Comparison of ENCODE assay signal across 12 mouse cellular contexts in the genomic region with DNA sequence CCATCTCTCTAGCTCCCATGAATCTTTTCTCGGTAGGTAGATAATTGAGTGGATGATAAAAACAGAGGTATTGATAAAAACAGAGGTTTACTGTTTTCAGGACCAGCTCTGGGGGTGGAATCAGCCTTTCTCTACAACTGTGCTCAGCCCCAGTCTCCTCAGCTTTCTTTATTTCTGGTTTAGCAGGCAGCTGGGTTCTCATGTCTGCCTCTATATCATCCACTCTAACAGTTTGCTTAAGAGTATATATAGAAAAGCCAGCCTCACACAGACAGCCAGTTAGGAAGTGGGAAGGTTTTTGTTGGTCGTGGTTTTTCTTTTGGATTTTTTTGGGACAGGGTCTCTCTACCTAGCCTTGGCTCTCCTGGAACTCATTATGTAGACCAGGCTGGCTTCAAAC.
"Had no signal": no experiment of that assay in that cellular context is flagged by ENCODE, and none has a peak within 500 bp of the region (broad histone marks: within the 10 kb centered on the region; RNA-seq: fewer than 3 reads in every experiment).

No protein-coding gene starts in this region.

- H3K4me2 ChIP-seq: lung, embryonic 14.5 days; midbrain, embryonic 12.5 days; midbrain, embryonic 15.5 days; neural tube, embryonic 13.5 days; stomach, embryonic 15.5 days had no signal

- H3K4me1 ChIP-seq: midbrain, embryonic 12.5 days; midbrain, embryonic 15.5 days; neural tube, embryonic 13.5 days; stomach, embryonic 15.5 days had no signal

- H3K27ac ChIP-seq: macrophage; midbrain, embryonic 12.5 days; midbrain, embryonic 15.5 days; neural tube, embryonic 13.5 days; stomach, embryonic 15.5 days had no signal

- H3K4me3 ChIP-seq: midbrain, embryonic 12.5 days; midbrain, embryonic 15.5 days; neural tube, embryonic 13.5 days; stomach, embryonic 15.5 days had no signal

- H3K9ac ChIP-seq: lung, embryonic 14.5 days; midbrain, embryonic 12.5 days; midbrain, embryonic 15.5 days; neural tube, embryonic 13.5 days; stomach, embryonic 15.5 days had no signal

- H3K9me3 ChIP-seq: midbrain, embryonic 12.5 days; midbrain, embryonic 15.5 days; neural tube, embryonic 13.5 days; stomach, embryonic 15.5 days had no signal

- DNase-seq: kidney, adult 8-10 months; kidney, postnatal 14 days; retina, postnatal 1 day; right cerebral cortex, postnatal 25 days; spleen, adult 18-20 months; thymus, postnatal 25 days had no signal

- H3K27me3 ChIP-seq: midbrain, embryonic 12.5 days; midbrain, embryonic 15.5 days; neural tube, embryonic 13.5 days; stomach, embryonic 15.5 days had no signal

- ATAC-seq: midbrain, embryonic 15.5 days had no signal
